Mouse (Mus musculus): ENCODE measurements at regions not wholly inside any gene's neighbourhood (a gene's known extent, or its start where the extent isn't known, plus 50 kb on each side); places are given as distances from the start of the nearest gene placed in this dataset.
"Not testable (repeated sequence)": the region's sequence is repeated elsewhere in the genome, so short reads cannot be mapped to it uniquely, and the experiment has no call there.

DNA sequence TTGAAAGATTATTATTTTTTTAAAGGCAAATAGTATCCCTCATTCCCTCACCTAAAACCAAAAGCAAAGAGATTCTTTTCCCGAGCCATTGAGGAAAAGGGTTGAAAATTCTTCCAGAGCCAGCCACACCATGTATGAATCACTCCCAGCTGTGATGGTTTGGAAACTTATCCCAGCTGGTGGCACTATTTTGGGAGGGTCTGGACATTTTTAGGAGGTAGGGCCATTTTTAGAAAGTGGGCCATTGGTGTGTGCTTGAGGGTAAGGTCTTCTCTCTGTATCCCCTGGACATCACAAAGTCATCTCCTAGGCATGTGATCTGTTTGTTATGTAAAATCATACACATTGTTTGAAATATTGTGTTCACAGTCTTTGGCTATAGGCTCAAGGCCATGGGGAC, 252.2 kb downstream of the Diras2 start:
- DNase-seq, result no peak

DNA sequence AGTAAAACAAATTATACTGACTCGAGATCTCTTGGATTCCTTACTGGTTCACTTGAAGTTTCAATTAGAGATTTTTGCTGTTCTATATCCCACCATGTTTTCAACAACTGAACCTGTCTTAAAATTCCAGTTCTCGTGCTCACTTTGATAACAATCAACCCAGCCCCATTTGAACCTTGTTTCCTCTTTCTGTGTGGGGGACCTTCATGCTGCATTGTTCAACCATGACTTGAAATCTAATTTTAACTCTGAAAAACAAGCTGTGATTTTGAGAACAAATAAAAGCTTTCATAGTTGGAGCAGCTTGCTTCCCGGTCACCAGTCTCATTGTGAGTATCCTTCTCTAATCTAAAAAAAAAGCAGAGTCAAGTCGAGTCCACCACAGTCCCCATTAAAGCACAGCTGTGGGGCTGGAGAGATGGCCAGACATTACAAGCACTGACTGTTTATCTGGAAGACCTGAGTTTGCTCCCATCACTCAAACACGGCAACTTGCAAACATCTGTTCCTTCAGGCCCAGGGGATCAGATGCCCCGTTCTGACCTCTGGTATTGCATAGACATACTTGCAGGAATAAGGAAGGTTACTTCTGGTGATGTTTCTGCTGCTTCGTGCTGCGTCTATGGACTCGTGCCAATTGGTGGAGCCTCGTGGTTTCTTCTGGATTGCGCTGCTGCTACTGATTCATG, 251.7 kb downstream of the Diras2 start:
- no peak for DNase-seq

DNA sequence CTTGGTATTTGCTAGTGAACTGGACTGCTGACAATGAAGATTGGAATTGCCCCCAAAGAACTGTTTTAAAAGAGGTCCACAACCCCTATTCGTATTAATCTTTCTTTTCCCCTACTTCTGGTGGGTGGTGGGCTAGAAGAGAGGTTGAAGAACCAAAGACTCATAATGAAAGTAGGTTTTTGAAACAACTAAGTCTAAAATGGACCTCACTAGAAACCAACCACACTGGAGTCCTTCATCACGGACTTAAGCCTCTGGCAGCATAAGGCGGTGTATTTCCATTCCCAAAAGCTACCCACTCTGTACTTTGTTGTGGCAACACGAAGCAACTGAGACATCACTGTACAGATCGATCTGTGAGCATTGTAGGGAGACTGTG, 251.1 kb downstream of the Diras2 start:
- no peak for DNase-seq

DNA sequence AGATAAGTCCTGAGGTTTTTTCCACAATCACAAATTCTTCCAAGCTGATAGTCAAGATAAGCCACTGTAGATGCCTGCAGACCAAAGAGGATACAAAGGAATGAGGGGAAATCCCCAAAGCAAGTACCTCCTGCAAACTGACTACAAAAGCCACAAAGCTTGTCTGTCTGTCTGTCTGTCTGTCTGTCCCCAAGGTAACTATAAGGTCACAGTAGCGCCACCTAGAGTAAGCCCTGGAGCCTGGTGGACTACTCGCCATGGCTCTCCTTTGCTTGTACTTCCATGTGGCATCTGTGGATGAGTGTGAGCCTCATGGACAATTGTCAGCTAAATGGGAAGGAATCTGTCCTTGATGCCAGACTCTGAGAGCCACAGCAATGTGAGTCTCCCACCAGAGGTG, 249.8 kb downstream of the Diras2 start:
- DNase-seq, result no peak

DNA sequence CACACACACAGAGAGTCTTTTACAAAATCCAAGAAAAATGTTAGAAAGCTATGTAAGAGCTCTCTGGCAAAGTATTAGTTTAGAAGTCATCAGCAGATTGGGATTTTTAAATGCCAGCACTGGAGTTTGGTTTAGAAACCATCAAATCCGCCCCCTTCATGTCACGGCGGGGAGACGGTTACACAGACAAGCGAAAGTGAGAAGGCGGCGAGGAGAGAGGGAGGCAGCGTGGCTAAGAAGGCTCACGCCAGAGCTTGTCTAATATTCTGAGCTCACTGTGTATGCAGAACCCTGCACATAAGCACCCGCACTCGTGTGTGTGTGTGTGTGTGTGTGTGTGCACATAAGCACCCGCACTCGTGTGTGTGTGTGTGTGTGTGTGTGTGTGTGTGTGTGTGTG, 248.6 kb downstream of the Diras2 start:
- DNase-seq, result no peak

DNA sequence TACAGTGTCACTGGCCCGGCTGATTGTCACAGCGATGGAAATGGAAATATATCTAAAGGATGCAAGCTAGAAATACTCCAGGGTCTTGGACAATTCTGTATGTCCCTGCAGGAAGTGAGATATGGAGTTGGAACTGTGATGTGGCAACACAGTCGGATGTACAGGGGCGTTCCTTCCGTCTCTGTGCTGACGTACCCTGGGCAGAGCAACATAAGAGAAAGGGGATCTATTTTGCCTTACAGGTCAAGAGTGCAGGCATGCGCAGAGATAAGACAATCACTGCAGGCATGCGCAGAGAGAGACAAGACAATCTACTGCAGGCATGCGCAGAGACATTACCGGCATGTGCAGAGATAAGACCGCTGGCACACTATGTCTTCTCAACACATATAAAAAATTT, 247.6 kb downstream of the Diras2 start:
- no peak for DNase-seq

DNA sequence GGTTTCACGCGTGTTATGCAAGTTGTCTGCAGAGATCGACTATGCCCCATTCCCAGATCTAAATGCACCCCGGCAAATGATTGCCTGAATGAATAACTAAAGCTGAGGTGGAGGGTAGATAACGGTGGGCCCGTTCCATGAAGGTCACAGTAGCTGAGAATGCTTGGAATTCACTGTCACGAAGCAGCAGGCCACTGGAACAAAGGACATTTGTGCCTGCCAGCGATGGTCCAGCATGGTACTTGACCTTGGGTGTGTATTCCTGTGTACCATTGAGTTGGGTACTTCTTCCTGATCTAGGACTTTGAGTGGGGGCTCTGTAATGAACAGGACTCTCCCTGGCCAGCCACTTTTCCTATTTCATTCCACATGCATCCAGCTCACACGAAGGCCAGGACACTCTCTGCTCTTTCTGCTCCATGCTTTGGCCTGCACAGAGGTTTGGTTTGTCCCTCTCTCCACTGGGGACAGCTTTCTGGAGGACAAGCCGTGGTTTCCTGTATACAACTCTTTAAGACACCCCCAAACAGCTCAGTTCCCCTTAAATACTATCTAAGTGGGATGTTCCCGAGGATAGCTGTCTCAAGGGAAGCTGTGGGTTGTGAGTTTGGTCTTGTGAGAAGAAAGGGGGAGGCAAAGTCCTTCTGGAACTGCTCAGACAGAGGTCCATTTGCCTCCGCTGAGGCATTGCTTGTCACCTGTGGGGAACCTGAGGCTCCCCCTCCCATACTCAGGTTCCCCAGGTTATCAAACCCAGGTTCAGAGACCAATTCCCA, 246.9 kb downstream of the Diras2 start:
- DNase-seq, result no peak

DNA sequence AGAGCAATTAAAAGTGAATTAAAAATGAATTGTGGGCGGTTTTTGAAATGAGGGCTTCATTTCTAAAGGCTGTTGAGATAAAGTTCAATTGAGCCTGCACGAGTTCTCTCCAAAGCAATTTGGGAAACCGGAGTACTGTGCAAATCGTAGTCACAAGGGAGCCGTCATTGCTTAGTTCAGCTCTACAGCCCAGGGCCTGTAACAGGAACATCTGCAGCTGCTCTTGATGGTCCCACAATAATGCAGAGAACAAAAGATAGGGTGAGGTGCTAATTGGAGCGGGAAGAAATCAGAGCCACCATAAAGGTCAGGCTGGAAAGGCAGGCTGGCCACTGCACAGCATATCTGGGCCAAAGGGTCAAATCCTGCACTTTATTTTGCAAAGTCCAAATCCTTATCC, 242.7 kb downstream of the Diras2 start:
- DNase-seq, result no peak

DNA sequence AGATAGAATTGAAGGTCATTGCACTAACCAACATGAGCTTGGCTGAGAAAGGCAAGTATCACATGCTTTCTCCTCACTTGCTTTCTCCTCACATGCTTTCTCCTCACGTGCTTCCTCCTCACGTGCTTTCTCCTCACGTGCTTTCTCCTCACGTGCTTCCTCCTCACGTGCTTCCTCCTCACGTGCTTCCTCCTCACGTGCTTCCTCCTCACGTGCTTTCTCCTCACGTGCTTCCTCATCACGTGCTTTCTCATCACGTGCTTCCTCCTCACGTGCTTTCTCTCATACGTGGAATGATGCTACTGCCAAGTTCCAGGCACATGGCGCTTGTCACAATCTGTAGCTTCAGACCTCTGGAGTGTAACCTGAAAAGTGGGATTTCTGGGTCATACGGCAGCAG, 235.2 kb downstream of the Diras2 start:
- no peak for DNase-seq

DNA sequence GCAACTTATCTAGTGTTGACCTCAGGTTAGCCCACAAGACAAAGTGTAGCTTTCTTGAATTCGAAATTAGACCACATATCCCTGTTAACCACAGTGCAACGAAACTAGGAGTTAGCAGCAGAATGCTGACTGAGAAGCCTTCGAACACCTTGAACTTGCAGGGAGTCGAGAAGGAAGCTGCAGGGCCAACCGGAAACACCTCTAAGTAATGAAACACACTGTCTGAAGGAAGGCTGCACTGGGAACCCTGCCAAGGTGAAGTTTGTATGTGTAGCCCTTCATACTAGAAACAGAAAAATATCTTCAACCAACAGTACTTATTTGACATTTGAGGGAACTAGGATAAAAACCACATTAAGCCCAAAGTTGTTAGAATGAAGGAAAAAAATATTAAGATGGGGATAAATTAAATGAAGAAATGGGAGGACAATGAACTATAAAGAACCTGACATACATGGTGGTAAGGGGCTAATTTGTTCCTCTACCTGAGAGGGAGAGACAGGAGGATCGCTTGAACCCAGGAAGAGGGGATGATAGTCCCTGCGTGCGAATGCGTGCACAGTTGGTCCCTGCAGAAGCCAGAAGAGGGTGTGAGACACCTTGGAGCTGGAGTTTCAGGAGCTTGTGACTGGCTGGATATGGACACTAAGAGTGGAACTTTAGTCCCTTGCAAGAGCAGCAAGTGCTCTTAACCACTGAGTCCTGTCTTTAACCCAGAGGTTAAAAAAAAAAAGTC, 234.4 kb downstream of the Diras2 start:
- DNase-seq, result no peak

DNA sequence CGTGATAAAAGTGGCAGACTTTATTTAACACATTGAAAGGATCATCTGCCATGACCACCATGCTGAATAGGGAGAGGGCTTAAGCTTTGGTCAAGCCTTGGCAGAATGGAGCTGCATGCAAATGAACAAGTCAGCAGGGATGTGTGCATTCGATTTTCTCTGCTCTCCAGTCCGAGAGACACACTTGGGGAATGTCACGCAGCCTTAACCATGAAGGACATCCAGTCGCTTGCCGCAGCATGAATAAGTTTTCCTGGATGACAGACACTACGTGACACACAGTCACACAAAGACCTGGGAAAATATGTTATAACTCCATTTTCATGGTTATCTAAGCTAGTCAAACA, 233.8 kb downstream of the Diras2 start:
- no peak for DNase-seq

DNA sequence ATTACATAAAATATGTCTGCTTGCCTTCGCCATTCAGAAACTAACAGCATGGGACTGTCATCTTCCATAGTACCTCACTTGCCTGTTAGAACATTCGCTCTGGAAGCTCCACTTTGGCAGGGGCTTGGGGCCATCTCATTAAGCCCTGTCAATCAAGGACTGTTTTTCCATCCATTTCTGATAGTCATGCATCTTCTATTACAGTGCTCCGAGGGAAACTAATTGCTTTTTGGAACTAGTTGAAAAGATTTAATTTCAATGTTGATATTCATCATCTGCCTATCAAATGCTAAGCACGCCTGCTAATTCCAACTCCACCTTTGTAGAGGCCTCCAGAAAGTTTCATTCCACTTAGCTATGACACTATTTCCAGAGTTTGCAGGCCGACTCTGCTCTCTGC, 232.7 kb downstream of the Diras2 start:
- DNase-seq, result no peak

DNA sequence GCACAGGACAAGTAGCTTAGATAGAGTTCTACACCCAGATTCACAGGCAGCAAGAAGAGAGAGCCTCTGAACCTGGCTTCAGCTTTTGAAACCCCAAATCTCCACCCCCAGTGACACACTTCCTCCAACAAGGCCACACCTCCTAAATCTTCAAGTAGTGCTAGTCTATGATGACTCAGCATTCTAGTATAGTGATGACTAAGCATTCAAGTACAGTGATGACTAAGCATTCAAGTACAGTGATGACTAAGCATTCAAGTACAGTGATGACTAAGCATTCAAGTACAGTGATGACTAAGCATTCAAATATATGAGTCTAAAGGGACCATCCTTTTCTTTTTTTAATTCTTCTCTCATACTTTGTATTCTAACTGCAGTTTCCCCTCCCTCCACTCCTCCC, 225.8 kb downstream of the Diras2 start:
- not testable (repeated sequence) for DNase-seq

DNA sequence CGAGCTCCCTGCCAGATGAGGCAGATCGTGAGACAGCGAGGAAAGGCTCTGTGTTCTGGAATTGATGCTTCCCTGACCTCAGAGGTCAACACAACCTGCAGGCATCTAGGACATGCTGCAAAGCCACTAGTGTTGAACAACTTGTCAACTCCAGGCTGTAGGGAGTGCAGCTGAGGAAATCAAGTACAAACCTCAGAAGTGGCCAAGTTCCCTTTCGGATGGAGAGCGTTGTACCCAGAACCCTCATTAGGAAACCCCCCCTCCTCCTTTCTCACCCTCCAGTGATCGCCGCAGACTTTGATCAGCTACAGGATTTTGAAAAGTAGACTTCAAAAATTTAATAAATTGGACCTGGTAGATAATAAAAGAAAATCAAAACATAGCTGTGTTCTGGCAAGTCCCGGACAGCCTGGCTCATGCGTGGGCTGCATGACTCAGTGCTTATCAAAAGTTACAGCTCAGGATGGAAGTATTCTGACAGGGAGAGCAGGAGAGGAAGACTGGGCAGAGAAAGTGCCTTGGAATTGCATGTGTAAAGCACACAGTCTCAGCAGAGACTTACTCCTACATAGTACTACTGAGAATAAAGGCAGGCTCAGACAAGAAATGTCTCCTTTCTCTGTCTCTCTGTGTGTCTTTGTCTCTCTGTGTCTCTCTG, 224.2 kb downstream of the Diras2 start:
- DNase-seq, result no peak

DNA sequence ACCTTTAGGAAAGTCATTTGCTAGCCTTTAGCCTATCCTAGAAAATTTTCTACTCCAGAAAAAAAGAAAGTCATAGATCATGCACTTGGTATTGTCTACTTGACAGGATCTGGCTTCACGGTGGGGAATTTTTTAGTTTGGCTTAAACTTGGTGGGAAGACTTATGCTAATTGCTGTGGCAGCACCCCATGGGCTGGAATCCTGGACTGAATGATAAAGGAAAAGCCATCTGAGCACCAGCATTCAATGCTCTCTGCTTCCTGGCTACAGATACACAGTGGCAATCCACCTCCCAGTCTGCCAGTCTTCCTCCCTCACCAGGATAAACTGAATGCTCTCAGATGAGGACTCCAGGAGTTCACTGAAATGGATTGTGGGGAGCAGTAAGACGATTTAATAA, 220.1 kb downstream of the Diras2 start:
- DNase-seq, result no peak

DNA sequence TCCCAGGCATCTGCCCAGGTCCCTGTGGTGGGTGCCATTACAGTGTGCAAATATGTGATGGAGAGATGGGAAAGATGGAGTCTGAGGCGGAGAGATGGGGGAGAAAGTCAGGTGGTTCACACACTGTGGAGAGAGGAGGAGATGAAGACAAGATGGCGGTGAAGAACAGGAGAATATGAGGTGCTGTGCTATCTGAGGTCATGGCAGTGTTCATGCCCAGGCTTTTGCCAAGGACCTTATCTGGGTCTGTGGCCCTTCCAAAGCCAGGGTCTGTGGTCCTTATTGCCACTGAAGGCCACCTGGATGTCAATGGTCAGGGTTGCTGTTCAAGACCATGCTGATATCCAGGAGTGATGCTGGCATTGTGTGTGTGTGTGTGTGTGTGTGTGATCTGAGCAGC, 212.8 kb downstream of the Diras2 start:
- no peak for DNase-seq

DNA sequence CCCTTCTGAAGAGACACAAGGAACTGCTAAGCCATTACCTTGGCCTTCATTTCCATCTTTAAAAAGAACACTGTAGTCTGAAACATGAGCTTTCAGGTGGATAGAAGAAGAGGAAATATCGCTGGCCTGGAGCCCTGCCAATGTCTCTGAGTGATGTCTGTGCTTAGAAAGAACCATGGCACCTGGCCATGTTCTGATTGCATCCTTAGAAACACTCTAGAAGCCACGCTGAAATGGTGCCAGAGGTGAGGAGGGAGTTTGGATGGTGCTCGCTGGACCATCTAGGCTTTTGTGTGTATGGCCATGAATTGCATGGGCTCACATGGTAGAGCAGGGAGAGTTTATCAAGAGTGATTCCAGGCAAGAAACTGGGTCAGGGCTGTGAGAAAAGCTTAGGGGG, 207.4 kb downstream of the Diras2 start:
- DNase-seq, result peak in 1 of 2 experiments; percentile 13

DNA sequence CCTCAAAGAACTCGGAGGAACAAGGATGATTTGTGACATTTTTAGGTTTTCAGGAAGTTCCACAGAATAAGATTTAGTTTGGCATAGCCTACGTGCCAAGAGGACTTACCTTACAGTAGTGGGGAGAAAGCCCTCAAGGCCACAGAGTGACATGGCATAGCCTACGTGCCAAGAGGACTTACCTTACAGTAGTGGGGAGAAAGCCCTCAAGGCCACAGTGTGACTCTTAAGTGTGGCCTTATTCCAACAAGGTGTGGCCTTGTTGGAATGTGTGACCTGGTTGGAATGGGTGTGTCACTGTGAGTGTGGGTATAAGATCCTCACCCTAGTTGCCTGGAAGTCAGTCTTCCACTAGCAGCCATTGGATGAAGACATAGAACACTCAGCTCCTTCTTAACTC, 206.7 kb downstream of the Diras2 start:
- DNase-seq, result not testable (repeated sequence)

DNA sequence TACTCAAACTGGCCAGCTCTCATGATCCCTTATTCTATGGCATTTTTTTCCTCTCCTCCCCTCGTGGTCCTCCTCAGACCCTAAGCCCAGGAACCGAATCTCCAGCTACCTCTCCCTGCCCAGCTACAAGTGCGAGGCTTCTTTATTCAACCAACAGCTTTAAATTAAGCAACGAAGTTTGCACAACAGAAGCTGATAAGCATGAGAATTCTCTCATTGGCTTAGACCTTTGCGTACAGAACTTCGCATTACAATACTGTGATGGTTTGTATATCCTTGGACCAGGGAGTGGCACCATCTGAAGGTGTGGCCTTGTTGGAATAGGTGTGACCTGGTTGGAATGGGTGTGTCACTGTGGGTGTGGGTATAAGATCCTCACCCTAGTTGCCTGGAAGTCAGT, 205.4 kb downstream of the Diras2 start:
- not testable (repeated sequence) for DNase-seq

DNA sequence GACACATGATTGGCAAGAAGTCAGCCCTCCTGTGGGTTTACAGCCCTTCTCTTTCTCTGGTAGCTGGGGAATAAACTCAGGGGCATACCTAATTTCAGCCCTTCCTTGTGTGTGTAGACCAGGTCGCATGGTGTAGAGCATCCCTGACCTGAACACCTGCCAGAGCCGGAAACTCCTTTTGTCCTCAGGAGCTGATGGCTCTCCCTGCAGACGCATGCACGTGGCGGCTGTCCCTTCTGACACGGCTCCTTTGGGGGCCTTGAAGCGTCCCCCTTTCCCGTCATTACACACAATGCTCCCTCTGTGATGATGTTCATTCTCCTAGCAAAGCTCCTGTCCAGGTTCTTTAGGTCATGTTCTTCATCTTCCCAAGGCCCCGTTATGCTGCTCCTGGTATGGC, 203.3 kb downstream of the Diras2 start:
- DNase-seq, result no peak

DNA sequence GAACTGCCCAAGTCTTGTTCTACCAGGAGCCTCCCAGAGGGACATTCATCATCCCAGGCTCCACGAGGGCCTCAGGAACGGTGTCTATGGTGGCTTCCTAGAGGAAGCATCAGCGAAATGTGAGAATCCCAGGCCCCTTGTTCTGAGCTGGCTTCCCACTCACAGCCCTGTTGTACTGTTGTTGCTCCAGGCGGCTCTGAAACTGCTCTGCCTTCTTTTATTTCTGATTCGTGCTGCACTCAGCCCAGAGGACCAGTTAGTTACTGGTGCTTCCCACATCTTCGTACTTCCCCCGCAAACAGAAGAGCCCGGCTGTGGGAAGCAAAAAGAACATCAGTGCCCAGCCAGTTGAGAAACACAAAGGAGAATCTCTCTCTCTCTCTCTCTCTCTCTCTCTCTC, 202.3 kb downstream of the Diras2 start:
- no peak for DNase-seq

DNA sequence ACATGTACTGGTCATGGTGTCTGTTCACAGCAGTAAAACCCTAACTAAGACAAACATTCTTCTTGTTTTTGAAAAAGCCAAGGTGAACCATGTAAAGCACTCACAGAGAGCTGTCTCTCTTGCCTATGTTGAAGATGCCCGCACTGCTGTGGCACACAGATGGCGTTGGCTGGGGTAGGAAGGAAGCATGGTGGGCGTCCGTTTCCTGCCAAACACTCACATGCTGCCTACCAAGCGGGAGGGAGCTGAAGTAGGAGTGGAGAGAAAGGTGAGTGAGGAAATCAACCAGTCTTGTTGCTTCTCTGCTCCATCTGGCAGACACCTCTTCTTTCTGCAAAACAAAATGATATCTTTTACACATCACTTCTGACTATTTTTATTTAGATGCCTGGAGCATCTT, 200.0 kb downstream of the Diras2 start:
- no peak for DNase-seq

DNA sequence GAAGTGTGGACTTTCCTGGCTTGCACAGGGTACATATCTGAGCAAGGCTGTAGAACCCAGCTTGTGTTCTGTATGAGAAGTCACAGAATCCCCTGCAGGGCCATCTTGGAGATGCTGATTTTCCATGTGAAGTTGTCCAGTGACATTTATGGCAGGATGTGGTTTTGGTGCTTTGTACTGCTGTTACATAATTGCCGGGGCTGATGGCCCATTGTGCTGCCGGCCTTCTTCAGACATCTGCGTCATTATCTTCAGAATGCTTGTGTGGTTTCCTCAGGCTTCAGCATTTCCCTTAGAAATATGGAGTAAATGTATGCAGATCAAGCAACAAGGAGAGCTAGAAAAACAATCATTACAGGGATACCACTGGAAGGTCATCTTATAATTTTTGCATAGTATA, 196.1 kb downstream of the Diras2 start:
- DNase-seq, result no peak

DNA sequence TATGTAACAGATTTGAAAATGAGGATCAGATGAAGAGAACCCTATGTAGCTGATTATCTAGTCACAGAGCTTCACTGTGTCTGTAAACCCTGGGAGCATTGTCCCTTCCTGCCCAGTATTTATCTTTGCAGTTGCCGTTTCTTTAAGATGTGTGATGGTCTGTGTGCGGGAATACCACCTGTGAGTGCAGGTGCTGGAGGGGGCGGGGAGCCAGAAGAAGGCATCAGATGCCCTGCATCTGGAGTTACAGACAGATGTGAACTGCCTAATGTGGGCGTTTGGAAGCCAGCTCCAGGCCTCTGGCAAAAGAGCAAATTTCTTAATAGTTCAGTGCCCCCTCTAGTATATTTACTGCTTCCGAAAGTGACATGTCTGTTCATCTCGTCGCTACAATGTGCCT, 193.1 kb downstream of the Diras2 start:
- DNase-seq, result no peak

Measured in kidney, postnatal 25 days (tissue).